Mouse (Mus musculus) erythroblast, adult 5-6 weeks (primary cell): Measurements from ENCODE around the gene Zfp839. TPM values are rescaled to one million over a fixed set of nuclear protein-coding genes. Genes with fewer than 3 reads are reported as not detected.
A peak's percentile ranks its signal among the peaks of the same experiment; 100 is the strongest.

Experiments used
- ATAC-seq: replicated peaks from 2 replicates; pipeline ENCODE4 v1.8.0; 2016; ENCODE audit warnings: moderate number of reproducible peaks, mild to moderate bottlenecking, moderate TSS enrichment, inconsistent platforms; ENCODE audit not compliant: poor library complexity, low FRiP score, severe bottlenecking
- total RNA-seq, 2 experiments: library from RNA; stranded (forward) in 1 of 2; stranded (reverse) in 1 of 2; fragments of 150-400 nt in 1 of 2; fragments of 200-764, 138-1000 nt in 1 of 2; gene quantifications; 2 replicates each; pipeline versions ENCODE4 v1.2.3 to v1.2.4; 2015 to 2017; ENCODE audit warnings: low replicate concordance in 2 of 2

Zfp839 gene
- total RNA-seq, 2 experiments from 2014 or later: 1.4 to 3.3 TPM

GRCm38 (mm10) chr12:110865989-110866388 is 15.9 kb downstream of the Zfp839 start:
- no peak for ATAC-seq

- ATAC-seq: peak; percentile 83
Observed at GRCm38 (mm10) chr12:110870107-110870506, 20.1 kb downstream of the Zfp839 start.

- no peak for ATAC-seq
Observed at GRCm38 (mm10) chr12:110871247-110871646, 21.2 kb downstream of the Zfp839 start.

- no peak for ATAC-seq
Observed at GRCm38 (mm10) chr12:110875351-110875750, 25.3 kb downstream of the Zfp839 start.

GRCm38 (mm10) chr12:110882291-110882690 is 32.2 kb downstream of the Zfp839 start:
- no peak for ATAC-seq

GRCm38 (mm10) chr12:110885251-110885650 is 35.2 kb downstream of the Zfp839 start:
- ATAC-seq: no peak

- ATAC-seq: no peak
Observed at GRCm38 (mm10) chr12:110888106-110888505, 38.1 kb downstream of the Zfp839 start.

GRCm38 (mm10) chr12:110888606-110889005 is 38.6 kb downstream of the Zfp839 start:
- peak; percentile 32 for ATAC-seq

- peak; percentile 91 for ATAC-seq
Observed at GRCm38 (mm10) chr12:110889036-110890020, 39.3 kb downstream of the Zfp839 start, which contains the start of the genes Cinp and Tecpr2. Gene Cinp, minus strand, starts transcription at chr12:110889145. Gene Tecpr2, plus strand, starts transcription at chr12:110889264.

GRCm38 (mm10) chr12:110891887-110892286 is 41.8 kb downstream of the Zfp839 start:
- ATAC-seq: no peak

- no peak; the same call in 1 of the 2 replicates for ATAC-seq
Observed at GRCm38 (mm10) chr12:110902106-110902505, 52.1 kb downstream of the Zfp839 start.

GRCm38 (mm10) chr12:110903536-110903935 is 53.5 kb downstream of the Zfp839 start:
- ATAC-seq: no peak; the same call in 1 of the 2 replicates

- no peak for ATAC-seq
Observed at GRCm38 (mm10) chr12:110907845-110908244, 57.8 kb downstream of the Zfp839 start.

GRCm38 (mm10) chr12:110909962-110910361 is 59.9 kb downstream of the Zfp839 start:
- no peak for ATAC-seq

GRCm38 (mm10) chr12:110915761-110916160 is 65.7 kb downstream of the Zfp839 start:
- ATAC-seq: no peak

Other genes with a start within 250 kb of the Zfp839 start
- gene Dync1h1, start 248.8 kb upstream of the Zfp839 start, total RNA-seq (2015; ENCODE audit: low replicate concordance): 31.1 and 31.3 TPM in 2 replicates
- 41.8 and 59.6 TPM in 2 replicates for gene Dync1h1, start 248.8 kb upstream of the Zfp839 start, total RNA-seq (2017; ENCODE audit: low replicate concordance)
- not detected in 2 replicates for gene 1700001K19Rik, start 167.6 kb upstream of the Zfp839 start, total RNA-seq (2015; ENCODE audit: low replicate concordance)
- gene 1700001K19Rik, start 167.6 kb upstream of the Zfp839 start, total RNA-seq (2017; ENCODE audit: low replicate concordance): not detected in 2 replicates
- gene Hsp90aa1, start 147.5 kb upstream of the Zfp839 start, total RNA-seq (2015; ENCODE audit: low replicate concordance): 240 and 254 TPM in 2 replicates
- 257 and 485 TPM in 2 replicates for gene Hsp90aa1, start 147.5 kb upstream of the Zfp839 start, total RNA-seq (2017; ENCODE audit: low replicate concordance)
- gene Wdr20, start 112.3 kb upstream of the Zfp839 start, total RNA-seq (2015; ENCODE audit: low replicate concordance): 8.6 and 11.5 TPM in 2 replicates
- gene Wdr20, start 112.3 kb upstream of the Zfp839 start, total RNA-seq (2017; ENCODE audit: low replicate concordance): 14.8 and 19.4 TPM in 2 replicates
- not detected in 2 replicates for gene Mok, start 9.3 kb upstream of the Zfp839 start, total RNA-seq (2015; ENCODE audit: low replicate concordance)
- gene Mok, start 9.3 kb upstream of the Zfp839 start, total RNA-seq (2017; ENCODE audit: low replicate concordance): 0.14 TPM in 1 of 2 replicates, not detected in the other
- 14.6 and 28.6 TPM in 2 replicates for gene Cinp, start 38.9 kb downstream of the Zfp839 start, total RNA-seq (2015; ENCODE audit: low replicate concordance)
- gene Cinp, start 38.9 kb downstream of the Zfp839 start, total RNA-seq (2017; ENCODE audit: low replicate concordance): 23.4 and 26.7 TPM in 2 replicates
- 2.3 and 3.6 TPM in 2 replicates for gene Tecpr2, start 39.0 kb downstream of the Zfp839 start, total RNA-seq (2015; ENCODE audit: low replicate concordance)
- gene Tecpr2, start 39.0 kb downstream of the Zfp839 start, total RNA-seq (2017; ENCODE audit: low replicate concordance): 2.1 and 2.9 TPM in 2 replicates
- gene Ankrd9, start 128.8 kb downstream of the Zfp839 start, total RNA-seq (2015; ENCODE audit: low replicate concordance): 29.8 and 52.2 TPM in 2 replicates
- 66.5 and 82.1 TPM in 2 replicates for gene Ankrd9, start 128.8 kb downstream of the Zfp839 start, total RNA-seq (2017; ENCODE audit: low replicate concordance)
- 21.3 and 26.9 TPM in 2 replicates for gene Rcor1, start 189.1 kb downstream of the Zfp839 start, total RNA-seq (2015; ENCODE audit: low replicate concordance)
- 9.8 and 18.0 TPM in 2 replicates for gene Rcor1, start 189.1 kb downstream of the Zfp839 start, total RNA-seq (2017; ENCODE audit: low replicate concordance)